Mouse (Mus musculus) MEL (cell line): Measurements from ENCODE around the gene Casc4.

Experiments
- CTCF ChIP-seq, 3 experiments: IDR thresholded peaks in 2 of 3; conservative IDR thresholded peaks in 1 of 3; 2 replicates each; pipeline ENCODE4 v1.5.1; 2011 to 2012; ENCODE audit warnings: low read length in 3 of 3, low read depth in 2 of 3, mild to moderate bottlenecking in 2 of 3, improper control_type of control experiment in 1 of 3, inconsistent platforms in 1 of 3, mixed read lengths in 1 of 3, moderate library complexity in 1 of 3; ENCODE audit not compliant: control insufficient read depth in 1 of 3, insufficient read depth in 1 of 3, poor library complexity in 1 of 3, severe bottlenecking in 1 of 3
- POLR2A ChIP-seq, 2 experiments: IDR thresholded peaks; 2 replicates each; pipeline ENCODE4 v1.6.1; 2011 to 2012; ENCODE audit warnings: low read length in 2 of 2, mild to moderate bottlenecking in 2 of 2, control low read depth in 1 of 2, improper control_type of control experiment in 1 of 2, low read depth in 1 of 2, moderate library complexity in 1 of 2; ENCODE audit not compliant: control insufficient read depth in 1 of 2, insufficient read depth in 1 of 2, poor library complexity in 1 of 2

DNA sequence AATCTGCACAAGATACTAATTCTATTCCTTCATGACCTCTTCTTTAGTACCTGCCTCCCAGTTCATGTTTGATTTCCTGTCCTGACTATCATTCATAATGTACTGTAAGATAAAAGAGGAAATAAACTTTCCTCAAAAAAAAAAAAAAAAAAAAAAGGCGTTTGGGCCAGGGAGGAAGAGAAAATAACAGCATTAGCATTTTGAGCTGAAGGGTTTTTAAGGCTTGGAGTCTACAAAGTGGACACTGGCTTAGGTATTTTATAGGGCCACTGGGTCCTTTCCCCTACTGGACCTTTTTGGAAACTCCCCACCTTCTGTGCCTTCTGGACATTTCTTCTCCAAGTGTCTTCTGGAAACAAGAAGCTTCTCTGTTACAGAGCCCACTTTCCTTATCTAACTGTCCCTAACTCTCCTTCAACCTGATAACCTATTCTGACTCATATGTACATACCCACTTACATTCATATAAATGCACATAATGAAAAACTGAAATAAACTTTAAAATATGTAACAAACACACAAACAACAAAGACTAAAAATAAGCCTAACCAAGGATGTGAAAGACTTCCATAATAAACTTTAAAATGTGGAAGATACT, 18.8 kb downstream of the Casc4 start:
- TF ChIP-seq CTCF (IDR thresholded peaks at IDR 0.05 in 2 of 3, conservative IDR thresholded peaks at IDR 0.05 in 1 of 3; ENCODE audit: control insufficient read depth in 1 of 3, insufficient read depth in 1 of 3, low read depth in 2 of 3, low read length in 3 of 3, poor library complexity in 1 of 3, severe bottlenecking in 1 of 3): no peak
- no peak for TF ChIP-seq POLR2A (IDR thresholded peaks at IDR 0.05; ENCODE audit: control insufficient read depth in 1 of 2, insufficient read depth in 1 of 2, low read depth in 1 of 2, low read length in 2 of 2, poor library complexity in 1 of 2)
